Mouse (Mus musculus) liver, adult 2 months (tissue): ENCODE data around the gene Gm21304. TPM values are rescaled to one million over a fixed set of nuclear protein-coding genes. Genes with fewer than 3 reads are reported as not detected.

ENCODE experiments used
- DNase-seq: peaks from one replicate; pipeline ENCODE4 v3.0.0-alpha.2; 2011; ENCODE audit warnings: low read depth, low spot score; ENCODE audit errors: extremely low read depth
- H3K27ac ChIP-seq: fragments of 200-500 bp; replicated peaks from 2 replicates; pipeline ENCODE4 v1.5.1; 2012; ENCODE audit warnings: low read depth, mild to moderate bottlenecking, control low read depth, inconsistent platforms, low read length; ENCODE audit not compliant: insufficient read depth
- H3K27me3 ChIP-seq: fragments of 200-500 bp; 2 replicates; pipeline ENCODE4 v1.6.1; 2012; ENCODE audit warnings: mild to moderate bottlenecking, moderate library complexity, low read length, inconsistent platforms; ENCODE audit not compliant: control insufficient read depth, insufficient read depth
- H3K36me3 ChIP-seq: fragments of 200-500 bp; 2 replicates; pipeline ENCODE4 v1.6.1; 2012; ENCODE audit warnings: low read length, inconsistent platforms; ENCODE audit not compliant: control insufficient read depth, insufficient read depth
- H3K4me1 ChIP-seq: fragments of 200-500 bp; 2 replicates; pipeline ENCODE4 v1.6.1; 2011; ENCODE audit warnings: low read length; ENCODE audit not compliant: control insufficient read depth, insufficient read depth
- H3K4me3 ChIP-seq: fragments of 200-500 bp; 2 replicates; pipeline ENCODE4 v1.5.1; 2011; ENCODE audit warnings: low read depth, mild to moderate bottlenecking, control low read depth, low read length, moderate library complexity; ENCODE audit not compliant: insufficient read depth
- H3K79me2 ChIP-seq: fragments of 200-500 bp; 2 replicates; pipeline ENCODE4 v1.6.1; 2012; ENCODE audit warnings: inconsistent platforms, mild to moderate bottlenecking, low read length, moderate library complexity; ENCODE audit not compliant: control insufficient read depth, insufficient read depth
- H3K9ac ChIP-seq: fragments of 200-500 bp; 2 replicates; pipeline ENCODE4 v1.6.1; 2012; ENCODE audit warnings: low read depth, mild to moderate bottlenecking, control low read depth, inconsistent platforms, low read length
- CTCF ChIP-seq: fragments of 200-500 bp; IDR thresholded peaks from 2 replicates; pipeline ENCODE4 v1.5.1; 2011; ENCODE audit warnings: low read depth, low read length, control low read depth
- POLR2A ChIP-seq: fragments of 200-500 bp; IDR thresholded peaks from 2 replicates; pipeline ENCODE4 v1.6.1; 2011; ENCODE audit warnings: low read length, control low read depth; ENCODE audit not compliant: insufficient read depth; ENCODE audit errors: extremely low read depth
- WGBS: fragments of 180-500 bp; shearing (Covaris S2); methylation state at CpG from one replicate; pipeline ENCODE4 v1.1.7; 2018; 5-methylcytosine and 5-hydroxymethylcytosine counted together
- polyA plus RNA-seq: library from polyadenylated mRNA; depleted of rRNA; stranded (reverse); fragments of >200 nt; gene quantifications from 2 replicates; pipeline ENCODE4 v1.2.3, GENCODE M21; 2012; rRNA removed
- total RNA-seq: library from RNA; depleted of rRNA; stranded (reverse); fragments of >200 nt; gene quantifications from 2 replicates; pipeline ENCODE4 v1.2.3, GENCODE M21; 2014; rRNA removed

The Gm21304 gene
- total and polyA plus RNA-seq, 2 experiments, result not detected

DNA sequence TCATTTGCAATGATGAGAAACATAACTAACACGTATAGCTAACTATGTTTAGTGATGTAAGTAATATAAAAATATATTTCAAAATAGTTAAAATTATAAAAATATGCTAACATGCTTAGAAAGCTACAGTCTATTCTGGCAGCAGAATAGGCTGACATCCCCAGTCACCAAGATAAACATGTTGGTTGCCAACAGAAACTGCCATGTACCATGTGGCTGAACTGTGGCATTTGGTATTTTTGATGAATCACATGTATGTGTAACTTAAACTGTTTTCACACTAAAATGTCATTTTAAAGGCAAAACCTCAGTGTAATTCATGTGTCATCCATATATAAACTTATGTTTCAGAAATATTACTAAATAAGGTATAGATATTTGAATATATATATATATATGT is 41.3 kb downstream of the Gm21304 start:
- 76% methylated on average over 1 of the region's 1 CpGs for WGBS
- Histone ChIP-seq H3K79me2 (no peaks in the 10 kb centered on the region), H3K4me1 (no peaks in the 10 kb centered on the region), H3K27me3 (no peaks in the 10 kb centered on the region), H3K9ac (no peak overlapping the region), H3K27ac (no peak overlapping the region), H3K4me3 (no peak overlapping the region), H3K36me3 (no peaks in the 10 kb centered on the region)
- no peak for DNase-seq
- TF ChIP-seq POLR2A (no peak), CTCF (no peak)

DNA sequence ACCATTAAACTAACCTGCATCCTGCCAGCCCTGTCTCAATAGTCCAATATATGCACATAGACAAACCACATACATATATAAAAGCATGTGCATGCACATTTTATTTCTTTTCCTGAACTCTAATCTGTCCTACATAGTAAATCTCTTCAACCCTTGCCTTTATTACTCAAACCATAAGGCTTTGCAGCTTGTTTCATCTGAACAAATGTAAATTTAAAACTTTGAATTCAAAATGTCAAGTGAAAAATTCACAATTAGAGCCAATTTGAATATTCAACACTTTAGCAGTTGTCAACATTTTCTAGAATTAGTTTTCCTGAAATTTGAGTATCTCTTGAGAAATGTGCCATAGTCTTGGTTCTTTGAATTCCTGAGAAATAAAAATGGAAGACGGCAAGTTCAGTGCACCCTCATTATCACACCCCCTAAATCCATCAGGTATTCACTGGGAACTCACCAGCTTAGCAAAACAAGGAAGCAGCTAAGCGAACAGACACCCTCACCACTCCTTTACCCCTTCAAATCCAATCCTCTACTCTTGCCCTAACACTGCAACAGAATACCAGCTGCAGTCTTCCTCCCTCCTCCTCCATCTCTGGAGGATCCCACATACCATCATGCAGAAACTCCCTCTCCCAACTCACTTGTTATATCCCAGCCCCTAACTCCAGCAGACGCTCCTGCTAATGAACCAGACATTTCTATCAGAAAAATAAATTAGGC is 42.1 kb downstream of the Gm21304 start:
- WGBS, result 62% methylated on average over 3 of the region's 3 CpGs
- Histone ChIP-seq H3K4me3 (no peak overlapping the region), H3K9ac (no peak overlapping the region), H3K4me1 (no peaks in the 10 kb centered on the region), H3K27me3 (no peaks in the 10 kb centered on the region), H3K36me3 (no peaks in the 10 kb centered on the region), H3K79me2 (no peaks in the 10 kb centered on the region), H3K27ac (no peak overlapping the region)
- no peak for DNase-seq
- TF ChIP-seq POLR2A, result no peak
- TF ChIP-seq CTCF, result no peak

DNA sequence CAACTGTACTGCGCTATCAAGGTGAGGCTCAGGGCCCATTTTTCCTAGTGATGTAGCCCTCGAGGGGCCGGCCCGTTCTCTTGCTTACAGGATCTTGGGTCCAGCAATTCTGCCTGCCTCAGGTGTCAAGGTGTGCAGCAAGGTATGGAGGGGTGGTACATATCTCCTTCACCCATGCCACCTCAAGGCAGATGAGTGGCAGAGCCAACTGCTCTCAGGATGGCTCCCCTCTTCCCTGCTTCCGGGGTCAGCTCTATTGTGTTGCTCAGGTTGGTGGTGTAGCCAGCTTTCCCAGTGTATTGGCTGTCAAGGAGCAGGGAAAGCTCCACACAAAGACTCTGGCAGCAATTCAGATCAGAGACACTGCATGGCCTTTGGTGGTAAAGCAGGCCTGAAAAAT is 46.2 kb downstream of the Gm21304 start:
- 93% methylated on average over 5 of the region's 5 CpGs for WGBS
- Histone ChIP-seq H3K27ac (no peak overlapping the region), H3K4me3 (no peak overlapping the region), H3K36me3 (no peaks in the 10 kb centered on the region), H3K27me3 (no peaks in the 10 kb centered on the region), H3K9ac (no peak overlapping the region), H3K4me1 (no peaks in the 10 kb centered on the region), H3K79me2 (no peaks in the 10 kb centered on the region)
- DNase-seq, result no peak
- TF ChIP-seq CTCF (no peak), POLR2A (no peak)

Other genes with a start within 250 kb of the Gm21304 start
- gene Gm21293, start 25.5 kb upstream of the Gm21304 start, total RNA-seq, result not detected in 2 replicates
- gene Gm21293, start 25.5 kb upstream of the Gm21304 start, polyA plus RNA-seq, result not detected in 2 replicates
- gene Gm6763, start 17.0 kb upstream of the Gm21304 start, total RNA-seq, result not detected in 2 replicates
- gene Gm6763, start 17.0 kb upstream of the Gm21304 start, polyA plus RNA-seq, result not detected in 2 replicates
- gene Gm8764, start 8.5 kb upstream of the Gm21304 start, total RNA-seq, result not detected in 2 replicates
- gene Gm8764, start 8.5 kb upstream of the Gm21304 start, polyA plus RNA-seq, result not detected in 2 replicates
- gene Gm21312, start 8.5 kb downstream of the Gm21304 start, total RNA-seq, result not detected in 2 replicates
- gene Gm21312, start 8.5 kb downstream of the Gm21304 start, polyA plus RNA-seq, result not detected in 2 replicates
- gene Gm20765, start 17.0 kb downstream of the Gm21304 start, total RNA-seq, result not detected in 2 replicates
- not detected in 2 replicates for gene Gm20765, start 17.0 kb downstream of the Gm21304 start, polyA plus RNA-seq
- not detected in 2 replicates for gene Gm4340, start 25.5 kb downstream of the Gm21304 start, total RNA-seq
- not detected in 2 replicates for gene Gm4340, start 25.5 kb downstream of the Gm21304 start, polyA plus RNA-seq